Mouse (Mus musculus) heart, postnatal 0 days (tissue): Measurements from ENCODE around the gene Pdzk1ip1. TPM values are rescaled to one million over a fixed set of nuclear protein-coding genes. Genes with fewer than 3 reads are reported as not detected.

Experiments
- ATAC-seq: fragments of 200-750 bp; cut with Nextera tagmentation; 2 replicates; pipeline ENCODE4 v1.8.0; 2017; ENCODE audit warnings: low read depth, moderate number of reproducible peaks, moderate library complexity; ENCODE audit not compliant: insufficient read depth
- DNase-seq: peaks from one replicate; pipeline ENCODE4 v3.0.0-alpha.2; 2016; ENCODE audit warnings: low spot score
- H3K27ac ChIP-seq: fragments of 300-500 bp; sonication (generic); 2 replicates; pipeline ENCODE4 v1.5.1; 2014; ENCODE audit warnings: low read depth, mild to moderate bottlenecking
- H3K27me3 ChIP-seq: fragments of 300-500 bp; sonication (generic); 2 replicates; pipeline ENCODE4 v1.6.1; 2014; ENCODE audit warnings: low read length, mixed read lengths; ENCODE audit not compliant: control insufficient read depth, insufficient read depth
- H3K36me3 ChIP-seq: fragments of 300-500 bp; sonication (generic); replicated peaks from 2 replicates; pipeline ENCODE4 v1.6.1; 2014; ENCODE audit warnings: low read length, mixed read lengths; ENCODE audit not compliant: control insufficient read depth, insufficient read depth
- H3K4me1 ChIP-seq: fragments of 300-500 bp; sonication (generic); 2 replicates; pipeline ENCODE4 v1.6.1; 2014; ENCODE audit warnings: antibody characterized with exemption; ENCODE audit not compliant: control insufficient read depth, insufficient read depth
- H3K4me2 ChIP-seq: fragments of 300-500 bp; sonication (generic); 2 replicates; pipeline ENCODE4 v1.6.1; 2014; ENCODE audit warnings: low read depth, mild to moderate bottlenecking, low read length, moderate library complexity
- H3K4me3 ChIP-seq: fragments of 300-500 bp; sonication (generic); 2 replicates; pipeline ENCODE4 v1.5.1; 2014; ENCODE audit warnings: low read depth, low read length
- H3K9ac ChIP-seq: fragments of 300-500 bp; sonication (generic); replicated peaks from 2 replicates; pipeline ENCODE4 v1.6.1; 2014; ENCODE audit warnings: low read depth, low read length, mixed read lengths
- H3K9me3 ChIP-seq: fragments of 300-500 bp; sonication (generic); replicated peaks from 2 replicates; pipeline ENCODE4 v1.6.1; 2016; ENCODE audit warnings: low read length; ENCODE audit not compliant: control insufficient read depth
- CTCF ChIP-seq: IDR thresholded peaks from 2 replicates; pipeline ENCODE4 v1.5.1; 2016; ENCODE audit warnings: antibody characterized with exemption, control low read depth, low read depth
- EP300 ChIP-seq: IDR thresholded peaks from 2 replicates; pipeline ENCODE4 v1.6.1; 2016; ENCODE audit warnings: antibody characterized with exemption, low read depth
- WGBS: fragments of 180-500 bp; shearing (Covaris S2); extraction: QIAGEN DNeasy Blood & Tissue Kit; methylation state at CpG from one replicate; pipeline ENCODE4 v1.1.7; 2014; 5-methylcytosine and 5-hydroxymethylcytosine counted together
- polyA plus RNA-seq: library from polyadenylated mRNA; unstranded; fragments of >200 nt; fragmentation: Nextera tagmentation; extraction: Ambion mirVana; gene quantifications from 2 replicates; pipeline ENCODE4 v1.2.1, GENCODE M21; 2015
- total RNA-seq: library from RNA; depleted of rRNA; stranded (reverse); fragments of >200 nt; gene quantifications from 2 replicates; pipeline ENCODE4 v1.2.3, GENCODE M21; 2014; ENCODE audit warnings: low replicate concordance

Pdzk1ip1 gene
- total and polyA plus RNA-seq, 2 experiments from 2014 or later: 0.90 to 4.2 TPM

DNA sequence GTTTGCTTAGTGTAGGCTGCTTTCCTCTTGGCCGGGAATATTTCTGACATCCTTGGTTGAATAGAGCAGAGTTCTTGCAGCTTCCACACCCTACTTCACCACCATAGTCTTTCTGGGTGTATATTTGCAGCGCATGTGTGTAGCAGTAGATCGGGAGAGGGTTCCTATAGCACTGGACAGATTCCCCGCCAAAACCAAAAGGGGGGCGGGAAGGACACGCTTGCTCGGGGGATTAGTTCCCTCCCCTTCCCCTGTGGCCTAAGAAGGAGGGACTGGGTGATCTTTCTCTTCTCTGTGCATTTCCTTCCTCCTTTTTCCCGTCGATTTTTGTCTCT lies 26.0 kb upstream of the Pdzk1ip1 start:
- Histone ChIP-seq H3K36me3 (no peaks in the 10 kb centered on the region), H3K4me3 (peak overlapping the region; percentile 63), H3K4me2 (peak overlapping the region; percentile 84), H3K9me3 (no peaks in the 10 kb centered on the region), H3K4me1 (peaks cover 6% of the 10 kb centered on the region; the same call in 1 of the 2 replicates), H3K9ac (peak overlapping the region; percentile 48; the same call in 1 of the 2 replicates), H3K27ac (no peak overlapping the region), H3K27me3 (peaks cover 93% of the 10 kb centered on the region)
- no peak for DNase-seq
- WGBS: 5% methylated on average over 9 of the region's 9 CpGs
- ATAC-seq: no peak
- no peak for TF ChIP-seq EP300
- no peak for TF ChIP-seq CTCF

DNA sequence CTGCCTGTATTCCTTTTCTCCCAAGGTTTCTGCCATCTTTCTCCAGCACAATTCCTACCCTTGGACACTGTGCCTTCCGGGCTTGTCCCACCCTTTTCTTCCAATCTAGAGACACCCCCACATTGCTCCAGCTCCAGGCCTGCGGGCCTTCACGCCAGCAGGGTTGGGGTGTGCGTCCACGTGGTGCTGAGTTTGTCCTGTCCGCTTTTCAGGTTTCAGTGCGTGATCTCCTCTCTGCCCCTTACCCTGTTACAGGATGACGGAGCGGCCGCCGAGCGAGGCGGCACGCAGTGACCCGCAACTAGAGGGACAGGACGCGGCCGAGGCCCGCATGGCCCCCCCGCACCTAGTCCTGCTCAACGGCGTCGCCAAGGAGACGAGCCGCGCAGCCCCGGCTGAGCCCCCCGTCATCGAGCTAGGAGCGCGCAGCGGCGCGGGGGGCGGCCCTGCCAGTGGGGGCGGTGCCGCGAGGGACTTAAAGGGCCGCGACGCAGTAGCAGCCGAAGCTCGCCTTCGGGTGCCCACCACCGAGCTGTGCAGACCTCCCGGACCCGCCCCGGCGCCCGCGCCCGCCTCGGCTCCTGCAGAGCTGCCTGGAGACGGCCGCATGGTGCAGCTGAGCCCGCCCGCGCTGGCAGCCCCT lies 25.5 kb upstream of the Pdzk1ip1 start:
- WGBS: under 1% methylated on average over 45 of the region's 58 CpGs
- Histone ChIP-seq H3K27me3 (peaks cover 88% of the 10 kb centered on the region), H3K9ac (peak overlapping the region; percentile 48), H3K27ac (no peak overlapping the region), H3K4me3 (peak overlapping the region; percentile 63), H3K4me1 (peaks cover 6% of the 10 kb centered on the region; the same call in 1 of the 2 replicates), H3K4me2 (peak overlapping the region; percentile 84), H3K36me3 (no peaks in the 10 kb centered on the region), H3K9me3 (no peaks in the 10 kb centered on the region)
- DNase-seq: no peak
- ATAC-seq: peak; percentile 55
- TF ChIP-seq EP300 (no peak), CTCF (no peak)

DNA sequence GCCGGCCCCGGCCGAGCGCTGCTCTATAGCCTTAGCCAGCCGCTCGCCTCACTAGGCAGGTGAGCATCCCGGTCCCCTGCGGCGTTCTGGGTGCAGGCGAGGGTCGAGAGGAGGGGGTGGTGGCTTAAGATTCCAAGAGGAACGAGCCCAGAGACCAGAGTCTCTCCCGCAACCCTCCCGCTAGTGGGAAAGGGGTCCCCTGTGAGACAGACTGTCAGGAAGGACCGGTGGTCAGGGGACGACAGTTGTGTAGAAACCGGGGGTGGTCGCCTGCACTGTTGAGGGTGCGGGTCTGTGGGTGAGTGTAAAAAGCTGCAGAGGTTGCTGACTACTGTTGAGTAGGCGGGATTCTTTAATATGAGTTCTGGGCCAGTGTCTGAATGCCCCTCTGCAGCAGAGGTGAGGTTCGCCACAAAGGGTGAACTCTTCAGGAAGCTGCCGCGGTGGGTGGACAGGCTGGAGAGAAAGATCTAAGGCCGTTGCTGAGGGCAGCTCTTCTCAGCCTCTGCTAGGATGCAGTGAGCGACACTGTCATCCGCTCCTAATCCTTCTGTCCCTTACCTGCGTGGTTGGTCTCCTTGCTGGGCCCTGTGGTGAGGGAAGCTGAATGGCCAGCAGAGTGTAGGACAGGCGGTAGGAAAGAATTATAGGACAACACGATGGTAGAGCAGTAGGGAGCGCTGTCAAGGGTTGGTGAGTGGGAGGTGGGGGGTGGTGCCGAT lies 24.8 kb upstream of the Pdzk1ip1 start:
- Histone ChIP-seq H3K4me3 (peak overlapping the region; percentile 63), H3K27ac (no peak overlapping the region), H3K9ac (peak overlapping the region; percentile 48), H3K4me1 (peaks cover 6% of the 10 kb centered on the region; the same call in 1 of the 2 replicates), H3K9me3 (no peaks in the 10 kb centered on the region), H3K27me3 (peaks cover 88% of the 10 kb centered on the region), H3K4me2 (peak overlapping the region; percentile 84), H3K36me3 (no peaks in the 10 kb centered on the region)
- ATAC-seq (no peak), DNase-seq (no peak)
- no peak for TF ChIP-seq CTCF
- TF ChIP-seq EP300: no peak
- WGBS: 5% methylated on average over 31 of the region's 31 CpGs

DNA sequence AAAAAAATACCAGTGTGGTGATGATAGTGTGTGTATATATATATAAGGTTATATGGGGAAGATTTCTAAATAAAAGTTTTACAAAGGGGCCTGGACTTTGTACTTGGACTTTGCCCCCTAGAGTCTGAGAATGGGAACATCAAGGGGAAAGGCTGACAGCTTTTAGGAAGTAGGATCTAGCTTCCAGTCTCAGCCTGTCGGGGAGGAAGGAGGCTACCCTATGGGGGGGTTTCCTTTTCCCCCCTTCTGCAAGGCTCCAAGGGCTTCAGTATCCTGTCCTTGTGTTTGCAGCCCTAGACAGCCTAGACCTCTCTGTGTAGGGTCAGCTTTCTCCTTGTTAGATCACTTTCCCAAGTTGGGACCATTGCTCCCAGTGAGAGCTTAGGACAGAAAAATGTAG lies 16.8 kb upstream of the Pdzk1ip1 start:
- DNase-seq: no peak
- no peaks in the 10 kb centered on the region for H3K36me3 ChIP-seq
- no peak overlapping the region for H3K9ac ChIP-seq
- no peak overlapping the region for H3K4me2 ChIP-seq
- ATAC-seq: peak; percentile 59; the same call in 1 of the 2 replicates
- H3K27ac ChIP-seq: no peak overlapping the region
- H3K4me1 ChIP-seq: 0 out of 2 replicates have a peak, but pooled peaks cover 4% of the 10 kb centered on the region
- WGBS: 25% methylated on average over 1 of the region's 1 CpGs
- TF ChIP-seq EP300 (no peak), CTCF (no peak; the same call in 1 of the 2 replicates)
- H3K9me3 ChIP-seq: no peaks in the 10 kb centered on the region
- no peak overlapping the region for H3K4me3 ChIP-seq
- H3K27me3 ChIP-seq: peaks cover 14% of the 10 kb centered on the region

DNA sequence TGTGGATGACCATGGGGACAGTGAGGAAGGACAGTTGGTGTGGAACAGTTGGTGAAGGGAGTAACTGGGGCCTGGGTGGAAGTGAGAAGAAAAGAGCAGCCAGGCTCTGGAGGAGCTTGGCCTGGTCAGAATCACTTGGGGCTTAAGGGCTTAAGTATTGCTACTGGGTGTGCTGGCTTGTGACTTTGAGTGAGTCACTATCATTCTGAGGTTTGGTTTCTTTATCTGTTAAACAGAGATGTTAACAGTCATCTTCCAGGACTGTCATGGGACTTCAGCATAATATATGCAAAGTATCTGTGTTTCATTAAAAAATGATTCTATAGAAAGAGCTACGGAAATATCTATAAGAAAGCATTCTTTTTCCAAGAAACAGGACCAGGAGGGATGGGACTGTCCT lies 13.7 kb upstream of the Pdzk1ip1 start:
- DNase-seq (no peak), ATAC-seq (no peak)
- 0 out of 2 replicates have a peak, but pooled peaks cover 4% of the 10 kb centered on the region for H3K4me1 ChIP-seq
- H3K9ac ChIP-seq: no peak overlapping the region
- no peaks in the 10 kb centered on the region for H3K27me3 ChIP-seq
- H3K36me3 ChIP-seq: no peaks in the 10 kb centered on the region
- no peak for TF ChIP-seq CTCF
- no peak for TF ChIP-seq EP300
- H3K27ac ChIP-seq: peak overlapping the region; percentile 82
- 73% methylated on average over 1 of the region's 1 CpGs for WGBS
- H3K4me2 ChIP-seq: no peak overlapping the region
- no peak overlapping the region for H3K4me3 ChIP-seq
- H3K9me3 ChIP-seq: no peaks in the 10 kb centered on the region
